14 mouse cellular contexts compared by ENCODE assay signal in the genomic region with DNA sequence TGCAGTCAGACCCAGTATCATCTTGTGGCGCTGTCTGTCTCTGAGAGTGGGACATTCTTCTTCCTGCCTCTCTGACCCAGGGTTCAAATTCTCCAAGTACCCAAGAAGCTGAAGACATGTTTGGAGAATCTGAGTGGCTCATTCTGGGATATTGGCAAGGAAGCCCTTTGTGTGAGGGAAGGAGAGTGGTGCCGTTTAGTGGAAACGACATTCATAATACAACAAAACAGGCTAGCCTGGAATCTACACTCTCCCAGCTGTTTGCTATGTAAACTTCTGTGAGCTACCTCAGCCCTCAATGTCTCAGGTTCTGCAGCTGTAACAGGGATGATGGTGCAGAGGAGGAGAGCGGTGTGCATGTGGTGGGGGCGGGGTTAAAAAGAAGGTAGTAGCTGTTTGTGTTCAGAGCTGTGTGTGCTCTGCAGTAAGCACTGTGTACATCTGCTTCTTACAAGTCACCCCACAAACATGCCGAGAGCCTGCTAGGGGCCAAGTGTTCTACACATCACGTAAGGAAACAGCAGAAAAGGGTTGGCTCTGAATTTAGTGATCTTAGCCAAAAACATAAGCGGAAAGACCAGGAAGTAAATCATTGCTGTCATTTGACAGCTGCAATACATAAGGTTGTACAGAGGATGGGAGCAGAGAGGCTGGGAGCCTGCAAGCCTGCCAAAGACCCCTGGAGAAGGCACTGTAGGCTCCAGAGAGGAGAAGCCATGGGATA.
DNase-seq lines count a peak whose midpoint lies in the region; ATAC-seq and TF ChIP-seq lines count a peak whose summit lies in the region.
"Had no signal": no experiment of that assay in that cellular context is flagged by ENCODE, and none has a peak within 500 bp of the region (broad histone marks: within the 10 kb centered on the region; RNA-seq: fewer than 3 reads in every experiment).

No protein-coding gene starts in this region.

- no peak overlapping the region for H3K4me3 ChIP-seq in forebrain, embryonic 14.5 days (ENCODE audit: low read depth, low read length)
- H3K4me3 ChIP-seq in forebrain, embryonic 13.5 days = no peak overlapping the region
- H3K4me3 ChIP-seq in kidney, adult 2 months (ENCODE audit: insufficient read depth, low read depth, low read length) = no peak overlapping the region
- peak overlapping the region; percentile 33 for H3K4me3 ChIP-seq in megakaryocyte, embryonic 14.5 days (replicated peaks)
- no peak overlapping the region for H3K4me3 ChIP-seq in stomach, postnatal 0 days (ENCODE audit: low read depth, low read length)
- H3K4me3 ChIP-seq: embryonic facial prominence, embryonic 15.5 days; liver, embryonic 12.5 days; midbrain, embryonic 13.5 days; neural tube, embryonic 13.5 days had no signal

- H3K9me3 ChIP-seq in forebrain, embryonic 14.5 days (replicated peaks; ENCODE audit: control insufficient read depth, low read length) = no peaks in the 10 kb centered on the region
- H3K9me3 ChIP-seq in forebrain, embryonic 13.5 days (replicated peaks) = no peaks in the 10 kb centered on the region
- H3K9me3 ChIP-seq in megakaryocyte, embryonic 14.5 days = peaks cover 22% of the 10 kb centered on the region
- no peaks in the 10 kb centered on the region for H3K9me3 ChIP-seq in stomach, postnatal 0 days (ENCODE audit: control insufficient read depth, low read length)
- H3K9me3 ChIP-seq: embryonic facial prominence, embryonic 15.5 days; liver, embryonic 12.5 days; midbrain, embryonic 13.5 days; neural tube, embryonic 13.5 days had no signal

- H3K27ac ChIP-seq in forebrain, embryonic 14.5 days (ENCODE audit: low read depth, low read length) = no peak overlapping the region
- no peak overlapping the region for H3K27ac ChIP-seq in forebrain, embryonic 13.5 days
- no peak overlapping the region for H3K27ac ChIP-seq in kidney, adult 2 months (ENCODE audit: insufficient read depth, low read depth, low read length)
- no peak overlapping the region for H3K27ac ChIP-seq in stomach, postnatal 0 days (replicated peaks)
- H3K27ac ChIP-seq: embryonic facial prominence, embryonic 15.5 days; hindbrain, embryonic 14.5 days; liver, embryonic 12.5 days; midbrain, embryonic 13.5 days; neural tube, embryonic 13.5 days had no signal

- no peak for TF ChIP-seq POLR2A in kidney, adult 2 months (IDR thresholded peaks at IDR 0.05; ENCODE audit: low read depth, low read length)

- no peaks in the 10 kb centered on the region for H3K27me3 ChIP-seq in forebrain, embryonic 14.5 days (replicated peaks; ENCODE audit: control insufficient read depth, insufficient read depth, low read length)
- H3K27me3 ChIP-seq in forebrain, embryonic 13.5 days = no peaks in the 10 kb centered on the region
- no peaks in the 10 kb centered on the region for H3K27me3 ChIP-seq in kidney, adult 2 months (replicated peaks; ENCODE audit: control insufficient read depth, insufficient read depth, low read length)
- H3K27me3 ChIP-seq in megakaryocyte, embryonic 14.5 days (replicated peaks) = no peaks in the 10 kb centered on the region
- H3K27me3 ChIP-seq in stomach, postnatal 0 days (ENCODE audit: control insufficient read depth, insufficient read depth, low read length) = no peaks in the 10 kb centered on the region
- H3K27me3 ChIP-seq: embryonic facial prominence, embryonic 15.5 days; liver, embryonic 12.5 days; midbrain, embryonic 13.5 days; neural tube, embryonic 13.5 days had no signal

- WGBS in forebrain, embryonic 14.5 days = 80% methylated on average over 8 of the region's 8 CpGs
- 83% methylated on average over 8 of the region's 8 CpGs for WGBS in forebrain, embryonic 13.5 days
- WGBS in kidney, adult 2 months = 66% methylated on average over 8 of the region's 8 CpGs
- 27% methylated on average over 8 of the region's 8 CpGs for WGBS in stomach, postnatal 0 days

- peaks cover 2% of the 10 kb centered on the region; the same call in 1 of the 2 replicates for H3K4me1 ChIP-seq in forebrain, embryonic 14.5 days (ENCODE audit: control insufficient read depth, insufficient read depth, low read length)
- no peaks in the 10 kb centered on the region for H3K4me1 ChIP-seq in forebrain, embryonic 13.5 days
- no peaks in the 10 kb centered on the region for H3K4me1 ChIP-seq in kidney, adult 2 months (ENCODE audit: control insufficient read depth, insufficient read depth, low read length)
- no peaks in the 10 kb centered on the region for H3K4me1 ChIP-seq in megakaryocyte, embryonic 14.5 days
- no peaks in the 10 kb centered on the region for H3K4me1 ChIP-seq in stomach, postnatal 0 days (replicated peaks; ENCODE audit: control insufficient read depth, insufficient read depth)
- H3K4me1 ChIP-seq: liver, embryonic 12.5 days; neural tube, embryonic 13.5 days had no signal

- ATAC-seq in forebrain, embryonic 14.5 days = peak; percentile 40; the same call in 1 of the 2 replicates
- ATAC-seq in forebrain, embryonic 13.5 days = no peak
- no peak for ATAC-seq in megakaryocyte, adult 5-6 weeks (ENCODE audit: poor library complexity, severe bottlenecking)
- peak; percentile 57; the same call in 1 of the 2 replicates for ATAC-seq in stomach, postnatal 0 days (ENCODE audit: low FRiP score, low TSS enrichment)
- ATAC-seq: liver, embryonic 12.5 days; midbrain, embryonic 13.5 days had no signal

- H3K36me3 ChIP-seq in forebrain, embryonic 14.5 days (ENCODE audit: control insufficient read depth, insufficient read depth, low read length) = no peaks in the 10 kb centered on the region
- H3K36me3 ChIP-seq in forebrain, embryonic 13.5 days (ENCODE audit: poor library complexity, severe bottlenecking) = no peaks in the 10 kb centered on the region
- no peaks in the 10 kb centered on the region for H3K36me3 ChIP-seq in kidney, adult 2 months (ENCODE audit: control insufficient read depth, insufficient read depth, low read length)
- H3K36me3 ChIP-seq in megakaryocyte, embryonic 14.5 days (replicated peaks; ENCODE audit: low read length) = no peaks in the 10 kb centered on the region
- no peaks in the 10 kb centered on the region for H3K36me3 ChIP-seq in stomach, postnatal 0 days (ENCODE audit: control insufficient read depth, insufficient read depth, low read length)
- H3K36me3 ChIP-seq: embryonic facial prominence, embryonic 15.5 days; liver, embryonic 12.5 days; midbrain, embryonic 13.5 days; neural tube, embryonic 13.5 days had no signal

- no peak overlapping the region for H3K9ac ChIP-seq in forebrain, embryonic 14.5 days (ENCODE audit: low read length)
- no peak overlapping the region for H3K9ac ChIP-seq in forebrain, embryonic 13.5 days
- no peak overlapping the region for H3K9ac ChIP-seq in stomach, postnatal 0 days (ENCODE audit: low read length)
- H3K9ac ChIP-seq: embryonic facial prominence, embryonic 15.5 days; hindbrain, embryonic 14.5 days; liver, embryonic 12.5 days; midbrain, embryonic 13.5 days; neural tube, embryonic 13.5 days had no signal

- no peak overlapping the region for H3K4me2 ChIP-seq in forebrain, embryonic 14.5 days (ENCODE audit: low read length)
- H3K4me2 ChIP-seq in forebrain, embryonic 13.5 days = no peak overlapping the region
- no peak overlapping the region for H3K4me2 ChIP-seq in stomach, postnatal 0 days (replicated peaks; ENCODE audit: low read depth)
- H3K4me2 ChIP-seq: embryonic facial prominence, embryonic 15.5 days; hindbrain, embryonic 14.5 days; liver, embryonic 12.5 days; midbrain, embryonic 13.5 days; neural tube, embryonic 13.5 days had no signal

- TF ChIP-seq EP300 in stomach, postnatal 0 days (optimal IDR thresholded peaks at IDR 0.05) = no peak

- peak; percentile 58 for DNase-seq in forebrain, embryonic 14.5 days (ENCODE audit: low spot score)
- peak; percentile 13 for DNase-seq in kidney, adult 2 months
- no peak for DNase-seq in kidney, adult 8-10 months
- DNase-seq in stomach, postnatal 0 days (ENCODE audit: low spot score) = no peak
- DNase-seq in retina, embryonic 14.5 days (ENCODE audit: low spot score) = no peak
- DNase-seq: cerebellum, postnatal 14 days had no signal

- no peak for TF ChIP-seq CTCF in kidney, adult 2 months (conservative IDR thresholded peaks at IDR 0.05; ENCODE audit: insufficient read depth, insufficient read length, low read depth, low read length)
- peak; percentile 53 for TF ChIP-seq CTCF in stomach, postnatal 0 days (IDR thresholded peaks at IDR 0.05; ENCODE audit: low read depth)

Comparison
In these comparisons a context has a peak if more than half of its experiments do, and no peak if none do; other contexts are left out.
1. ATAC-seq: peak in forebrain, embryonic 14.5 days (single experiment) and stomach, postnatal 0 days (single experiment); none in forebrain, embryonic 13.5 days (single experiment) and megakaryocyte, adult 5-6 weeks (single experiment).
2. DNase-seq: peak in forebrain, embryonic 14.5 days (single experiment) and kidney, adult 2 months (single experiment); none in kidney, adult 8-10 months (0 of 2), stomach, postnatal 0 days (single experiment) and retina, embryonic 14.5 days (single experiment).